Mouse (Mus musculus) cerebellum, adult 2 months (tissue): ENCODE measurements around the gene Rtn4r.

ENCODE experiments used
- CTCF ChIP-seq: fragments of 200-500 bp; IDR thresholded peaks from 2 replicates; pipeline ENCODE4 v1.5.1; 2011; ENCODE audit warnings: low read depth, mild to moderate bottlenecking, control low read depth, low read length, moderate library complexity, borderline replicate concordance; ENCODE audit not compliant: insufficient read depth
- POLR2A ChIP-seq: fragments of 200-500 bp; IDR thresholded peaks from 2 replicates; pipeline ENCODE4 v1.6.1; 2011; ENCODE audit warnings: low read length, control low read depth, borderline replicate concordance; ENCODE audit not compliant: insufficient read depth

DNA sequence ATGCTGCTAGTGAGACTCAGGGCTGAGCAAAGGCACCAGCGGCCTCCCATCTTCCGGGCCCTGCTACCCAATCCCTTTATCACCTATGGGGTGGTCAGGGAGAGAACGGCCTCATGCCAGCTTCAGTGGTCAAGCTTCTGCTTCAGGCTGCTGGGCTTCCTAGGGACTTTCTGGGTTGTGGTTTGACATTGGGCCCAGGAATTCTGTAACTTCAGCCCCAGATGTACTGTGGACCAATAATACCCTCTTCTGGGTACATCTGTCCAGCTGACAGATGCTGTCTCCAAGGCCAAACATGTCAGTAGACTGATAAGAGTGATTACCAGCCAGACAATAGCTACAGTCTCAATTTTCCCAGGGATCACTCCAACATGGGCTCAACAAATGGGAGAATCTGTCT, 42.3 kb downstream of the Rtn4r start:
- TF ChIP-seq CTCF: no peak
- no peak for TF ChIP-seq POLR2A
